Mouse (Mus musculus) hindbrain, embryonic 13.5 days (tissue): ENCODE measurements around the gene Birc2. TPM values are rescaled to one million over a fixed set of nuclear protein-coding genes. Genes with fewer than 3 reads are reported as not detected.

Source experiments
- ATAC-seq: fragments of 200-750 bp; cut with Nextera tagmentation; 2 replicates; pipeline ENCODE4 v1.8.0; 2017; ENCODE audit warnings: moderate TSS enrichment; ENCODE audit not compliant: low FRiP score
- H3K27ac ChIP-seq: fragments of 300-500 bp; sonication (generic); 2 replicates; pipeline ENCODE4 v1.5.1; 2015; ENCODE audit warnings: inconsistent platforms, mild to moderate bottlenecking, moderate library complexity
- H3K27me3 ChIP-seq: fragments of 300-500 bp; sonication (generic); 2 replicates; pipeline ENCODE4 v1.6.1; 2015; ENCODE audit warnings: mild to moderate bottlenecking, inconsistent platforms
- H3K36me3 ChIP-seq: fragments of 300-500 bp; sonication (generic); 2 replicates; pipeline ENCODE4 v1.6.1; 2015; ENCODE audit warnings: mild to moderate bottlenecking, inconsistent platforms
- H3K4me1 ChIP-seq: fragments of 300-500 bp; sonication (generic); replicated peaks from 2 replicates; pipeline ENCODE4 v1.6.1; 2015; ENCODE audit warnings: inconsistent platforms
- H3K4me2 ChIP-seq: fragments of 300-500 bp; sonication (generic); 2 replicates; pipeline ENCODE4 v1.6.1; 2015; ENCODE audit warnings: inconsistent platforms, mild to moderate bottlenecking, moderate library complexity
- H3K4me3 ChIP-seq: fragments of 300-500 bp; sonication (generic); 2 replicates; pipeline ENCODE4 v1.5.1; 2015; ENCODE audit warnings: mild to moderate bottlenecking, inconsistent platforms
- H3K9ac ChIP-seq: fragments of 300-500 bp; sonication (generic); 2 replicates; pipeline ENCODE4 v1.6.1; 2015; ENCODE audit warnings: mild to moderate bottlenecking, inconsistent platforms
- H3K9me3 ChIP-seq: fragments of 300-500 bp; sonication (generic); 2 replicates; pipeline ENCODE4 v1.6.1; 2016; ENCODE audit warnings: inconsistent platforms
- WGBS: fragments of 180-500 bp; shearing (Covaris S2); methylation state at CpG from one replicate; pipeline ENCODE4 v1.1.7; 2015; 5-methylcytosine and 5-hydroxymethylcytosine counted together
- polyA plus RNA-seq: library from polyadenylated mRNA; unstranded; fragments of >200 nt; fragmentation: Nextera tagmentation; extraction: Ambion mirVana; gene quantifications from 2 replicates; pipeline ENCODE4 v1.2.1, GENCODE M21; 2015

Gene Birc2
- polyA plus RNA-seq, 1 experiment from 2014 or later, result 47.2 TPM

GRCm38 (mm10) chr9:7836331-7836730, 533 bp downstream of the Birc2 start:
- peak overlapping the region; percentile 66 for H3K4me2 ChIP-seq
- no peaks in the 10 kb centered on the region for H3K9me3 ChIP-seq
- ATAC-seq, result peak; percentile 52
- H3K4me3 ChIP-seq, result peak overlapping the region; percentile 71
- H3K27me3 ChIP-seq, result no peaks in the 10 kb centered on the region
- WGBS, result under 1% methylated on average over 16 of the region's 16 CpGs
- peaks cover 11% of the 10 kb centered on the region for H3K36me3 ChIP-seq
- peak overlapping the region; percentile 91 for H3K9ac ChIP-seq
- H3K27ac ChIP-seq, result peak overlapping the region; percentile 98
- peaks cover 44% of the 10 kb centered on the region for H3K4me1 ChIP-seq

GRCm38 (mm10) chr9:7835302-7835701, 1.6 kb downstream of the Birc2 start:
- Histone ChIP-seq H3K9me3 (no peaks in the 10 kb centered on the region), H3K27me3 (no peaks in the 10 kb centered on the region), H3K36me3 (peaks cover 11% of the 10 kb centered on the region), H3K4me1 (peaks cover 45% of the 10 kb centered on the region), H3K4me3 (no peak overlapping the region; the same call in 1 of the 2 replicates), H3K4me2 (peak overlapping the region; percentile 66), H3K9ac (no peak overlapping the region), H3K27ac (no peak overlapping the region)
- no peak for ATAC-seq
- 89% methylated on average over 1 of the region's 1 CpGs for WGBS

- ATAC-seq, result no peak
- H3K4me2 ChIP-seq, result peak overlapping the region; percentile 36
- H3K9me3 ChIP-seq, result no peaks in the 10 kb centered on the region
- peaks cover 56% of the 10 kb centered on the region for H3K4me1 ChIP-seq
- no peak overlapping the region for H3K9ac ChIP-seq
- no peak overlapping the region for H3K27ac ChIP-seq
- H3K36me3 ChIP-seq, result peaks cover 11% of the 10 kb centered on the region
- 0 out of 2 replicates have a peak overlapping the region, but pooled peaks have one; percentile 4 for H3K4me3 ChIP-seq
- H3K27me3 ChIP-seq, result no peaks in the 10 kb centered on the region
- WGBS, result 90% methylated on average over 6 of the region's 6 CpGs
Observed at GRCm38 (mm10) chr9:7833421-7833820, 3.4 kb downstream of the Birc2 start.

GRCm38 (mm10) chr9:7829531-7830528, 7.0 kb downstream of the Birc2 start:
- ATAC-seq, result 0 out of 2 replicates have a peak, but pooled peaks have one; percentile 32
- 86% methylated on average over 9 of the region's 9 CpGs for WGBS

GRCm38 (mm10) chr9:7828706-7829105, 8.2 kb downstream of the Birc2 start:
- no peaks in the 10 kb centered on the region for H3K9me3 ChIP-seq
- ATAC-seq, result no peak
- H3K4me2 ChIP-seq, result no peak overlapping the region
- no peak overlapping the region for H3K4me3 ChIP-seq
- H3K27ac ChIP-seq, result no peak overlapping the region
- no peaks in the 10 kb centered on the region for H3K27me3 ChIP-seq
- peaks cover 40% of the 10 kb centered on the region for H3K4me1 ChIP-seq
- H3K9ac ChIP-seq, result no peak overlapping the region
- WGBS, result 97% methylated on average over 4 of the region's 4 CpGs
- peaks cover 18% of the 10 kb centered on the region for H3K36me3 ChIP-seq

More at GRCm38 (mm10) chr9:7829531-7830528, 7.0 kb downstream of the Birc2 start:
- H3K27ac ChIP-seq, result no peak overlapping the region
- no peak overlapping the region for H3K4me3 ChIP-seq
- no peak overlapping the region for H3K9ac ChIP-seq
- peak overlapping the region; percentile 39 for H3K4me2 ChIP-seq
- no peaks in the 10 kb centered on the region for H3K9me3 ChIP-seq
- H3K36me3 ChIP-seq, result peaks cover 18% of the 10 kb centered on the region
- no peaks in the 10 kb centered on the region for H3K27me3 ChIP-seq
- peaks cover 51% of the 10 kb centered on the region for H3K4me1 ChIP-seq

- Histone ChIP-seq H3K9me3 (no peaks in the 10 kb centered on the region), H3K9ac (no peak overlapping the region), H3K27ac (no peak overlapping the region), H3K4me2 (no peak overlapping the region), H3K36me3 (peaks cover 29% of the 10 kb centered on the region), H3K4me3 (no peak overlapping the region), H3K27me3 (no peaks in the 10 kb centered on the region), H3K4me1 (peaks cover 14% of the 10 kb centered on the region)
- ATAC-seq, result no peak
- 93% methylated on average over 5 of the region's 5 CpGs for whole genome bisulfite sequencing
Observed at GRCm38 (mm10) chr9:7824916-7825315, 11.9 kb downstream of the Birc2 start.

- Histone ChIP-seq H3K36me3 (peaks cover 47% of the 10 kb centered on the region), H3K9ac (no peak overlapping the region), H3K9me3 (no peaks in the 10 kb centered on the region), H3K4me2 (no peak overlapping the region), H3K27ac (no peak overlapping the region), H3K4me1 (0 out of 2 replicates have a peak, but pooled peaks cover 3% of the 10 kb centered on the region), H3K27me3 (no peaks in the 10 kb centered on the region), H3K4me3 (no peak overlapping the region)
- ATAC-seq, result no peak
- 82% methylated on average over 3 of the region's 3 CpGs for WGBS
Observed at GRCm38 (mm10) chr9:7822758-7823157, 14.1 kb downstream of the Birc2 start.

- no peak overlapping the region for H3K4me2 ChIP-seq
- no peaks in the 10 kb centered on the region for H3K27me3 ChIP-seq
- H3K9ac ChIP-seq, result no peak overlapping the region
- no peak overlapping the region for H3K27ac ChIP-seq
- H3K4me1 ChIP-seq, result no peaks in the 10 kb centered on the region
- H3K9me3 ChIP-seq, result peaks cover 6% of the 10 kb centered on the region; the same call in 1 of the 2 replicates
- 0 out of 2 replicates have a peak, but pooled peaks have one; percentile 24 for ATAC-seq
- peaks cover 13% of the 10 kb centered on the region for H3K36me3 ChIP-seq
- 77% methylated on average over 3 of the region's 5 CpGs for WGBS
- no peak overlapping the region for H3K4me3 ChIP-seq
Observed at GRCm38 (mm10) chr9:7805101-7805506, 31.8 kb downstream of the Birc2 start.

GRCm38 (mm10) chr9:7798555-7798954, 38.3 kb downstream of the Birc2 start:
- Histone ChIP-seq H3K9ac (no peak overlapping the region), H3K4me2 (no peak overlapping the region), H3K36me3 (peaks cover 5% of the 10 kb centered on the region), H3K27me3 (no peaks in the 10 kb centered on the region), H3K4me1 (no peaks in the 10 kb centered on the region), H3K9me3 (no peaks in the 10 kb centered on the region), H3K27ac (no peak overlapping the region), H3K4me3 (no peak overlapping the region)
- WGBS, result 97% methylated on average over 3 of the region's 3 CpGs
- 0 out of 2 replicates have a peak, but pooled peaks have one; percentile 54 for ATAC-seq

GRCm38 (mm10) chr9:7797542-7797941, 39.3 kb downstream of the Birc2 start:
- Histone ChIP-seq H3K4me1 (no peaks in the 10 kb centered on the region), H3K4me3 (no peak overlapping the region), H3K4me2 (no peak overlapping the region), H3K36me3 (peaks cover 8% of the 10 kb centered on the region), H3K9me3 (no peaks in the 10 kb centered on the region), H3K27me3 (no peaks in the 10 kb centered on the region), H3K9ac (no peak overlapping the region), H3K27ac (no peak overlapping the region)
- 94% methylated on average over 2 of the region's 2 CpGs for WGBS
- ATAC-seq, result no peak

- 54% methylated on average over 6 of the region's 6 CpGs for WGBS
- no peaks in the 10 kb centered on the region for H3K4me1 ChIP-seq
- H3K36me3 ChIP-seq, result peaks cover 16% of the 10 kb centered on the region
- H3K9ac ChIP-seq, result no peak overlapping the region
- no peak overlapping the region for H3K4me2 ChIP-seq
- peak overlapping the region; percentile 10; the same call in 1 of the 2 replicates for H3K27ac ChIP-seq
- H3K4me3 ChIP-seq, result no peak overlapping the region
- no peaks in the 10 kb centered on the region for H3K9me3 ChIP-seq
- no peaks in the 10 kb centered on the region for H3K27me3 ChIP-seq
- ATAC-seq, result peak; percentile 59; the same call in 1 of the 2 replicates
Observed at GRCm38 (mm10) chr9:7796129-7796864, 40.6 kb downstream of the Birc2 start.

GRCm38 (mm10) chr9:7795581-7795980, 41.3 kb downstream of the Birc2 start:
- no peak for ATAC-seq
- Histone ChIP-seq H3K27me3 (no peaks in the 10 kb centered on the region), H3K27ac (no peak overlapping the region), H3K9me3 (no peaks in the 10 kb centered on the region), H3K9ac (no peak overlapping the region), H3K4me2 (no peak overlapping the region), H3K4me1 (no peaks in the 10 kb centered on the region), H3K4me3 (no peak overlapping the region), H3K36me3 (peaks cover 23% of the 10 kb centered on the region)
